Mouse (Mus musculus) stomach, embryonic 16.5 days (tissue): ENCODE measurements at regions not wholly inside any gene's neighbourhood (a gene's known extent, or its start where the extent isn't known, plus 50 kb on each side); places are given as distances from the start of the nearest gene placed in this dataset.

ENCODE experiments used
- ATAC-seq: fragments of 200-750 bp; cut with Nextera tagmentation; 2 replicates; pipeline ENCODE4 v1.8.0; 2017; ENCODE audit warnings: moderate number of reproducible peaks, moderate TSS enrichment; ENCODE audit not compliant: insufficient read depth, low FRiP score
- H3K27ac ChIP-seq: fragments of 300-500 bp; sonication (generic); 2 replicates; pipeline ENCODE4 v1.5.1; 2014; ENCODE audit warnings: low read length
- H3K27me3 ChIP-seq: fragments of 300-500 bp; sonication (generic); 2 replicates; pipeline ENCODE4 v1.6.1; 2014; ENCODE audit warnings: low read length, control low read depth, mixed read lengths; ENCODE audit not compliant: control insufficient read depth, insufficient read depth
- H3K36me3 ChIP-seq: fragments of 300-500 bp; sonication (generic); 2 replicates; pipeline ENCODE4 v1.6.1; 2014; ENCODE audit warnings: low read length; ENCODE audit not compliant: control insufficient read depth, insufficient read depth
- H3K4me1 ChIP-seq: fragments of 300-500 bp; sonication (generic); 2 replicates; pipeline ENCODE4 v1.6.1; 2014; ENCODE audit warnings: low read length, control low read depth, mixed read lengths; ENCODE audit not compliant: control insufficient read depth, insufficient read depth
- H3K4me2 ChIP-seq: fragments of 300-500 bp; sonication (generic); 2 replicates; pipeline ENCODE4 v1.6.1; 2014; ENCODE audit warnings: low read depth, low read length, mixed read lengths
- H3K4me3 ChIP-seq: fragments of 300-500 bp; sonication (generic); replicated peaks from 2 replicates; pipeline ENCODE4 v1.5.1; 2014; ENCODE audit warnings: mild to moderate bottlenecking, low read length
- H3K9ac ChIP-seq: fragments of 300-500 bp; sonication (generic); 2 replicates; pipeline ENCODE4 v1.6.1; 2014; ENCODE audit warnings: low read length
- H3K9me3 ChIP-seq: fragments of 300-500 bp; sonication (generic); replicated peaks from 2 replicates; pipeline ENCODE4 v1.6.1; 2016; ENCODE audit warnings: low read length, control low read depth; ENCODE audit not compliant: control insufficient read depth
- WGBS: fragments of 180-500 bp; shearing (Covaris S2); extraction: QIAGEN DNeasy Blood & Tissue Kit; methylation state at CpG from one replicate; pipeline ENCODE4 v1.1.7; 2014; 5-methylcytosine and 5-hydroxymethylcytosine counted together

- no peaks in the 10 kb centered on the region for H3K36me3 ChIP-seq
- no peak overlapping the region for H3K4me3 ChIP-seq
- H3K27me3 ChIP-seq = no peaks in the 10 kb centered on the region
- 70% methylated on average over 3 of the region's 3 CpGs for WGBS
- no peaks in the 10 kb centered on the region for H3K9me3 ChIP-seq
- no peak overlapping the region for H3K4me2 ChIP-seq
- no peak for ATAC-seq
- no peak overlapping the region for H3K27ac ChIP-seq
- H3K4me1 ChIP-seq = no peaks in the 10 kb centered on the region
- H3K9ac ChIP-seq = no peak overlapping the region
Measured at GRCm38 (mm10) chr1:56453756-56454155, 183.5 kb downstream of the Hsfy2 start.

GRCm38 (mm10) chr1:56442835-56443234, 194.4 kb downstream of the Hsfy2 start:
- WGBS = 59% methylated on average over 1 of the region's 1 CpGs

GRCm38 (mm10) chr1:56406786-56407185, 230.4 kb downstream of the Hsfy2 start:
- no peaks in the 10 kb centered on the region for H3K9me3 ChIP-seq
- no peak overlapping the region for H3K4me3 ChIP-seq
- no peak overlapping the region for H3K27ac ChIP-seq
- 81% methylated on average over 1 of the region's 1 CpGs for WGBS
- no peak overlapping the region for H3K4me2 ChIP-seq
- no peak for ATAC-seq
- no peak overlapping the region for H3K9ac ChIP-seq
- H3K4me1 ChIP-seq = no peaks in the 10 kb centered on the region
- H3K36me3 ChIP-seq = no peaks in the 10 kb centered on the region
- H3K27me3 ChIP-seq = no peaks in the 10 kb centered on the region

More at GRCm38 (mm10) chr1:56442835-56443234, 194.4 kb downstream of the Hsfy2 start:
- no peaks in the 10 kb centered on the region for H3K4me1 ChIP-seq
- no peak overlapping the region for H3K4me3 ChIP-seq
- no peak overlapping the region for H3K4me2 ChIP-seq
- no peak overlapping the region for H3K9ac ChIP-seq
- no peak overlapping the region for H3K27ac ChIP-seq
- no peaks in the 10 kb centered on the region for H3K36me3 ChIP-seq
- no peak for ATAC-seq
- no peaks in the 10 kb centered on the region for H3K9me3 ChIP-seq
- no peaks in the 10 kb centered on the region; the same call in 1 of the 2 replicates for H3K27me3 ChIP-seq

GRCm38 (mm10) chr1:56403351-56403750, 233.9 kb downstream of the Hsfy2 start:
- WGBS = 77% methylated on average over 2 of the region's 2 CpGs
- no peak overlapping the region for H3K27ac ChIP-seq
- H3K27me3 ChIP-seq = no peaks in the 10 kb centered on the region
- no peak overlapping the region for H3K4me2 ChIP-seq
- ATAC-seq = no peak
- no peaks in the 10 kb centered on the region for H3K9me3 ChIP-seq
- no peaks in the 10 kb centered on the region for H3K4me1 ChIP-seq
- H3K36me3 ChIP-seq = no peaks in the 10 kb centered on the region
- H3K4me3 ChIP-seq = no peak overlapping the region
- no peak overlapping the region for H3K9ac ChIP-seq

- ATAC-seq = no peak
- 67% methylated on average over 6 of the region's 6 CpGs for WGBS
Measured at GRCm38 (mm10) chr1:56395832-56396231, 241.4 kb downstream of the Hsfy2 start.

GRCm38 (mm10) chr1:56387086-56387485, 250.1 kb downstream of the Hsfy2 start:
- Histone ChIP-seq H3K4me2 (no peak overlapping the region), H3K4me1 (no peaks in the 10 kb centered on the region), H3K9me3 (no peaks in the 10 kb centered on the region), H3K27me3 (no peaks in the 10 kb centered on the region), H3K9ac (no peak overlapping the region), H3K4me3 (no peak overlapping the region), H3K27ac (no peak overlapping the region), H3K36me3 (no peaks in the 10 kb centered on the region)
- 67% methylated on average over 6 of the region's 6 CpGs for WGBS
- ATAC-seq = no peak

More at GRCm38 (mm10) chr1:56395832-56396231, 241.4 kb downstream of the Hsfy2 start:
- no peak overlapping the region for H3K9ac ChIP-seq
- no peaks in the 10 kb centered on the region for H3K36me3 ChIP-seq
- no peaks in the 10 kb centered on the region for H3K9me3 ChIP-seq
- no peaks in the 10 kb centered on the region for H3K27me3 ChIP-seq
- no peak overlapping the region for H3K4me2 ChIP-seq
- no peaks in the 10 kb centered on the region for H3K4me1 ChIP-seq
- no peak overlapping the region for H3K4me3 ChIP-seq
- H3K27ac ChIP-seq = no peak overlapping the region

- peak; percentile 25; the same call in 1 of the 2 replicates for ATAC-seq
- 56% methylated on average over 2 of the region's 2 CpGs for WGBS
- H3K9me3 ChIP-seq = no peaks in the 10 kb centered on the region
- H3K27me3 ChIP-seq = no peaks in the 10 kb centered on the region
- no peak overlapping the region for H3K4me3 ChIP-seq
- H3K4me2 ChIP-seq = no peak overlapping the region
- H3K36me3 ChIP-seq = no peaks in the 10 kb centered on the region
- H3K9ac ChIP-seq = no peak overlapping the region
- no peaks in the 10 kb centered on the region for H3K4me1 ChIP-seq
- no peak overlapping the region for H3K27ac ChIP-seq
Measured at GRCm38 (mm10) chr1:56366319-56366718, 270.9 kb downstream of the Hsfy2 start.

GRCm38 (mm10) chr1:56360857-56361256, 276.4 kb downstream of the Hsfy2 start:
- Histone ChIP-seq H3K27ac (no peak overlapping the region), H3K4me3 (no peak overlapping the region), H3K27me3 (no peaks in the 10 kb centered on the region), H3K4me2 (no peak overlapping the region), H3K4me1 (no peaks in the 10 kb centered on the region), H3K9me3 (no peaks in the 10 kb centered on the region), H3K36me3 (no peaks in the 10 kb centered on the region), H3K9ac (no peak overlapping the region)
- no peak for ATAC-seq
- WGBS = 76% methylated on average over 5 of the region's 5 CpGs

- ATAC-seq = no peak
- no peak overlapping the region for H3K4me2 ChIP-seq
- no peaks in the 10 kb centered on the region for H3K36me3 ChIP-seq
- 61% methylated on average over 4 of the region's 4 CpGs for WGBS
- no peak overlapping the region for H3K4me3 ChIP-seq
- no peaks in the 10 kb centered on the region for H3K9me3 ChIP-seq
- no peaks in the 10 kb centered on the region for H3K4me1 ChIP-seq
- H3K27me3 ChIP-seq = no peaks in the 10 kb centered on the region
- no peak overlapping the region for H3K27ac ChIP-seq
- no peak overlapping the region for H3K9ac ChIP-seq
Measured at GRCm38 (mm10) chr1:56346638-56347037, 290.6 kb downstream of the Hsfy2 start.

- ATAC-seq = no peak
Measured at GRCm38 (mm10) chr1:56344952-56345351, 292.3 kb downstream of the Hsfy2 start.

More at GRCm38 (mm10) chr1:56344952-56345351, 292.3 kb downstream of the Hsfy2 start:
- 72% methylated on average over 6 of the region's 6 CpGs for WGBS
- H3K4me1 ChIP-seq = no peaks in the 10 kb centered on the region
- no peak overlapping the region for H3K4me2 ChIP-seq
- H3K27ac ChIP-seq = no peak overlapping the region
- H3K36me3 ChIP-seq = no peaks in the 10 kb centered on the region
- H3K4me3 ChIP-seq = no peak overlapping the region
- no peak overlapping the region for H3K9ac ChIP-seq
- no peaks in the 10 kb centered on the region for H3K27me3 ChIP-seq
- no peaks in the 10 kb centered on the region for H3K9me3 ChIP-seq
